Mouse (Mus musculus): ENCODE data around the gene Zfp607b. TPM values are rescaled to one million over a fixed set of nuclear protein-coding genes. Genes with fewer than 3 reads are reported as not detected.
A peak's percentile ranks its signal among the peaks of the same experiment; 100 is the strongest.

Zfp607b gene
- polyA plus RNA-seq, 1 experiment from 2014 or later: 9.9 TPM

DNA sequence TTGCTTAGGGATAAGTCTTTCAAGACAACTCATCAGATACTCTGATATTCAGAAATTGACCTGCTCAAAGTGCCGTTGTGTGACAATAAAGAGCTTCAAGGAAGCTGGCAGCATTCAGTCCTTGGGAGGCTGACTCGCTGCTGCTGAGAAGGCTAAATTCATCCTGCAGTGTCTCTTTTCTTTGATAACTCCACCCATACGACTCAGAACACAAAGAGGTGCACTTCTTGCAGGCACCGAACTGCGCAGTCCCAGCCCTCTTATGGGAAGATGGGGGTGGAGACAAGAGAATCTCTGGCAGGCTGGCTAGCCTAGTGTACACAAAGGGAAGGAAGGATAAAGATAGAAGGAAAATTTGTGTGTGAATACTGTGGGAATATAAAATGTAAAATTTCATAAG, 46.3 kb downstream of the Zfp607b start:
- H3K9me3 ChIP-seq: no peaks in the 10 kb centered on the region
- 27% methylated on average over 5 of the region's 5 CpGs for WGBS
- peaks cover 26% of the 10 kb centered on the region for H3K36me3 ChIP-seq
- H3K4me3 ChIP-seq: peak overlapping the region; percentile 0; the same call in 1 of the 2 replicates
- peak overlapping the region; percentile 16; the same call in 1 of the 2 replicates for H3K9ac ChIP-seq (replicated peaks)
- ATAC-seq (ENCODE audit: low FRiP score, low read depth): no peak
- no peaks in the 10 kb centered on the region for H3K27me3 ChIP-seq
- peak overlapping the region; percentile 71 for H3K4me2 ChIP-seq (replicated peaks)
- peaks cover 37% of the 10 kb centered on the region for H3K4me1 ChIP-seq
- peak overlapping the region; percentile 60 for H3K27ac ChIP-seq (replicated peaks)

Other genes with a start within 250 kb of the Zfp607b start
- gene Sptbn4, start 241.7 kb upstream of the Zfp607b start, polyA plus RNA-seq (2016; fragmentation: Nextera tagmentation; extraction: Ambion mirVana): 0.67 and 0.78 TPM in 2 replicates
- gene Blvrb, start 241.4 kb upstream of the Zfp607b start, polyA plus RNA-seq (2016; fragmentation: Nextera tagmentation; extraction: Ambion mirVana): 23.1 and 31.0 TPM in 2 replicates
- gene Sertad3, start 215.6 kb upstream of the Zfp607b start, polyA plus RNA-seq (2016; fragmentation: Nextera tagmentation; extraction: Ambion mirVana): 16.5 and 18.7 TPM in 2 replicates
- gene Sertad1, start 202.4 kb upstream of the Zfp607b start, polyA plus RNA-seq (2016; fragmentation: Nextera tagmentation; extraction: Ambion mirVana): 11.6 and 14.4 TPM in 2 replicates
- gene Prx, start 190.0 kb upstream of the Zfp607b start, polyA plus RNA-seq (2016; fragmentation: Nextera tagmentation; extraction: Ambion mirVana): 2.5 and 3.1 TPM in 2 replicates
- gene Hipk4, start 166.1 kb upstream of the Zfp607b start, polyA plus RNA-seq (2016; fragmentation: Nextera tagmentation; extraction: Ambion mirVana): 0.38 and 0.45 TPM in 2 replicates
- gene Pld3, start 136.1 kb upstream of the Zfp607b start, polyA plus RNA-seq (2016; fragmentation: Nextera tagmentation; extraction: Ambion mirVana): 69.9 and 71.6 TPM in 2 replicates
- gene 2310022A10Rik, start 136.1 kb upstream of the Zfp607b start, polyA plus RNA-seq (2016; fragmentation: Nextera tagmentation; extraction: Ambion mirVana): 37.2 and 37.4 TPM in 2 replicates
- 79.6 and 90.9 TPM in 2 replicates for gene Akt2, start 97.8 kb upstream of the Zfp607b start, polyA plus RNA-seq (2016; fragmentation: Nextera tagmentation; extraction: Ambion mirVana)
- 18.1 and 19.4 TPM in 2 replicates for gene Ttc9b, start 35.4 kb upstream of the Zfp607b start, polyA plus RNA-seq (2016; fragmentation: Nextera tagmentation; extraction: Ambion mirVana)
- 17.9 and 18.9 TPM in 2 replicates for gene Map3k10, start 14.7 kb upstream of the Zfp607b start, polyA plus RNA-seq (2016; fragmentation: Nextera tagmentation; extraction: Ambion mirVana)
- 102 and 112 TPM in 2 replicates for gene Zfp60, start 42.0 kb downstream of the Zfp607b start, polyA plus RNA-seq (2016; fragmentation: Nextera tagmentation; extraction: Ambion mirVana)
- gene Zfp626, start 117.9 kb downstream of the Zfp607b start, polyA plus RNA-seq (2016; fragmentation: Nextera tagmentation; extraction: Ambion mirVana): 2.5 and 2.6 TPM in 2 replicates
- gene Zfp59, start 149.3 kb downstream of the Zfp607b start, polyA plus RNA-seq (2016; fragmentation: Nextera tagmentation; extraction: Ambion mirVana): 10.7 and 12.0 TPM in 2 replicates
- 2.8 and 3.1 TPM in 2 replicates for gene Zfp607a, start 168.2 kb downstream of the Zfp607b start, polyA plus RNA-seq (2016; fragmentation: Nextera tagmentation; extraction: Ambion mirVana)
- 17.5 and 18.2 TPM in 2 replicates for gene Zfp974, start 240.1 kb downstream of the Zfp607b start, polyA plus RNA-seq (2016; fragmentation: Nextera tagmentation; extraction: Ambion mirVana)